Mouse (Mus musculus) kidney, embryonic 16.5 days (tissue): Measurements from ENCODE around the gene Tcp11l2. TPM values are rescaled to one million over a fixed set of nuclear protein-coding genes. Genes with fewer than 3 reads are reported as not detected.

Experiments
- ATAC-seq: fragments of 200-750 bp; cut with Nextera tagmentation; 2 replicates; pipeline ENCODE4 v1.8.0; 2017; ENCODE audit warnings: moderate TSS enrichment; ENCODE audit not compliant: low FRiP score, low TSS enrichment
- H3K27ac ChIP-seq: fragments of 300-500 bp; sonication (generic); 2 replicates; pipeline ENCODE4 v1.5.1; 2014; ENCODE audit warnings: low read length
- H3K27me3 ChIP-seq: fragments of 300-500 bp; sonication (generic); 2 replicates; pipeline ENCODE4 v1.6.1; 2014; ENCODE audit warnings: low read length, control low read depth, mixed read lengths; ENCODE audit not compliant: insufficient read depth
- H3K36me3 ChIP-seq: fragments of 300-500 bp; sonication (generic); 2 replicates; pipeline ENCODE4 v1.6.1; 2014; ENCODE audit warnings: low read length, control low read depth, mixed read lengths; ENCODE audit not compliant: insufficient read depth
- H3K4me1 ChIP-seq: fragments of 300-500 bp; sonication (generic); 2 replicates; pipeline ENCODE4 v1.6.1; 2014; ENCODE audit warnings: low read length, control low read depth, mixed read lengths; ENCODE audit not compliant: insufficient read depth
- H3K4me2 ChIP-seq: fragments of 300-500 bp; sonication (generic); replicated peaks from 2 replicates; pipeline ENCODE4 v1.6.1; 2014; ENCODE audit warnings: low read depth, low read length
- H3K4me3 ChIP-seq: fragments of 300-500 bp; sonication (generic); 2 replicates; pipeline ENCODE4 v1.5.1; 2014; ENCODE audit warnings: mild to moderate bottlenecking, low read length
- H3K9ac ChIP-seq: fragments of 300-500 bp; sonication (generic); replicated peaks from 2 replicates; pipeline ENCODE4 v1.6.1; 2014; ENCODE audit warnings: low read length
- H3K9me3 ChIP-seq: fragments of 300-500 bp; sonication (generic); 2 replicates; pipeline ENCODE4 v1.6.1; 2016; ENCODE audit warnings: low read length, control low read depth
- WGBS: fragments of 180-500 bp; shearing (Covaris S2); extraction: QIAGEN DNeasy Blood & Tissue Kit; methylation state at CpG from one replicate; pipeline ENCODE4 v1.1.7; 2014; 5-methylcytosine and 5-hydroxymethylcytosine counted together
- polyA plus RNA-seq: library from polyadenylated mRNA; unstranded; fragments of >200 nt; fragmentation: Nextera tagmentation; extraction: Ambion mirVana; gene quantifications from 2 replicates; pipeline ENCODE4 v1.2.1, GENCODE M21; 2015

Gene Tcp11l2
- polyA plus RNA-seq, 1 experiment from 2014 or later, result 21.2 TPM

DNA sequence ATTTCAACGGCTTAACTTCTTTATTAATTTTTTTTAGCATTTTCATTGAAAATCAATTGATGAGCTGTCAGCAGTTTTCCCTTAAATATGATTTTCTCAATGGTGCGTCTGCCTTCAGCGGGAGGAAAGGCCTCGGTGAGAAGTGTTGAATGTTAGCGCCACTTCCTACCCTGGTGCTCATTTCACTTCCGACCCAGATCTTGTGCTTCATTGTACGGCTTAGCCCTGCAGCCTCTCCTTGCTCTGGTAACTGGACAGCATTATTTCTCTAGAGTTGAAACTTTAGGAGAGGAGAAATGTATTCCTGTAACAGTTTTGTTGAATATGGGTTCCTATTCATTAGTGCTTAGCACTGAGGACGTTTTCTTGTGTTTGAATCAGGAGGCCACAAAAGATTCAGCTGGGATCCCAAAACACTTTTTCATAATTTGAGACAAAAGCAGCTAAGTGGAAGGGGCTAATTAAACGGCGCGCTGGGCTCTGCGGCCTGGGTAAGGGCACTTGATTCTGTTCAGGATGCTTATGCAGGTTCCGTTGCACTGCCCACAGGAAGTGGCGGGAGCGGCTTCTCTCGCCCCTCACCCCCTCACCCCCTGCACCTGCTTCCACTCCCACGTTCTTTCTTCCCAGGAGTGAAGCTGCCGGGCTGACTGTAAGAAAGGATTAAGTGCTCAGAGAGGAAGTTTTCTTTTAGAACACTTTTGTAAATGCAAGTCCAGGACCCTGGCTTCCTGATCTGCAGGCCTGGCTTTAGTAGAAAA, 81.8 kb downstream of the Tcp11l2 start:
- Histone ChIP-seq H3K9ac (peak overlapping the region; percentile 28; the same call in 1 of the 2 replicates), H3K36me3 (peaks cover 14% of the 10 kb centered on the region), H3K4me3 (no peak overlapping the region), H3K9me3 (no peaks in the 10 kb centered on the region), H3K27me3 (no peaks in the 10 kb centered on the region), H3K4me1 (peaks cover 16% of the 10 kb centered on the region), H3K27ac (peak overlapping the region; percentile 69), H3K4me2 (no peak overlapping the region)
- no peak for ATAC-seq
- 45% methylated on average over 18 of the region's 18 CpGs for WGBS

DNA sequence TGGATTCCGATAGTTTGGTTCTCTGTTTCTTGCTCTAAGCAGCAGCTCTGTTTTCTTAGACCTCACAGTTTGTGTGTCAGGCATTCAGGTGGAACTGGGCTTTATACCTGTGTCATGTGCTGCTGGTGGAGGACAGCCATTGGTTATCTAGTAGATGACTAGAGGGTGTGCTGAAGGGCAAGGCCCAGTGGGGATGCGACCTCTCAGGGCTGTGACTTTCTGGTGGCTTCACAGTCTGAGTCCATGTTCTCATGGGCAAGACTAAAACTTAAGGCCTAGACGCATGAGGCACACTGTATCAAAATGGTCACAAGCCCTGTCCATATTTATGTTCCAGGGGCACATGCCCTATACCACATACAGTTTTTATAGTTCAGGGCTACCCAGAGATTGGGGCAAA, 82.9 kb downstream of the Tcp11l2 start:
- H3K27me3 ChIP-seq, result no peaks in the 10 kb centered on the region
- H3K36me3 ChIP-seq, result peaks cover 11% of the 10 kb centered on the region
- H3K4me1 ChIP-seq, result peaks cover 16% of the 10 kb centered on the region
- no peak overlapping the region for H3K4me2 ChIP-seq
- no peak overlapping the region for H3K4me3 ChIP-seq
- no peak overlapping the region for H3K27ac ChIP-seq
- ATAC-seq, result no peak
- H3K9me3 ChIP-seq, result no peaks in the 10 kb centered on the region
- no peak overlapping the region for H3K9ac ChIP-seq
- WGBS, result 90% methylated on average over 3 of the region's 3 CpGs

DNA sequence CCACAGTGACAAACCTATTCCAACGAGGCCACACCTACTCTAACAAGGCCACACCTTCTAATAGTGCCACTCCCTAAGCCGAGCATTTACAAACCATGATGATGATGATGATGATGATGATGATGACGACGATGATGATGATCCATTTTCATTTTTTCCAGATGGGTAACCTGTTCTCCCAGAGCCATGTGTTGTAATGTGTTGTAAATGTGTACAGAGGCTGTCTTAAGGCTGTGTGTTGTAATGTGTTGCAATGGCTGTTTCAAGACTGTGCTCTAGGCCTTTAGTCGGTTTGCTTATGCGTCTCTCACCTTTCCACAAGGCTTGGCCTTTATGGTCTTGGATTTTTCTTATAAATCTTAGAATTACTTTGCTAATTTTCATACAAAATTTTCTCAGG, 85.7 kb downstream of the Tcp11l2 start:
- Histone ChIP-seq H3K9ac (no peak overlapping the region), H3K27ac (no peak overlapping the region), H3K4me3 (no peak overlapping the region), H3K27me3 (no peaks in the 10 kb centered on the region), H3K4me1 (peaks cover 16% of the 10 kb centered on the region), H3K4me2 (no peak overlapping the region), H3K9me3 (no peaks in the 10 kb centered on the region), H3K36me3 (peaks cover 11% of the 10 kb centered on the region)
- 94% methylated on average over 6 of the region's 6 CpGs for WGBS
- no peak for ATAC-seq

Other genes with a start within 250 kb of the Tcp11l2 start
- gene Nuak1, start 136.0 kb upstream of the Tcp11l2 start, polyA plus RNA-seq, result 3.2 and 3.6 TPM in 2 replicates
- gene Ckap4, start 42.6 kb upstream of the Tcp11l2 start, polyA plus RNA-seq, result 40.0 and 72.4 TPM in 2 replicates
- gene Polr3b, start 45.7 kb downstream of the Tcp11l2 start, polyA plus RNA-seq, result 17.5 and 20.4 TPM in 2 replicates
- gene Rfx4, start 179.4 kb downstream of the Tcp11l2 start, polyA plus RNA-seq, result 0.20 and 0.33 TPM in 2 replicates